Mouse (Mus musculus) natural killer cell, adult 2 months (primary cell): Measurements from ENCODE around the gene Adamts12.

Experiments
- DNase-seq, 2 experiments: peaks; one replicate each; pipeline ENCODE4 v3.0.0; 2022; ENCODE audit warnings: low spot score in 2 of 2

The Adamts12 gene

DNA sequence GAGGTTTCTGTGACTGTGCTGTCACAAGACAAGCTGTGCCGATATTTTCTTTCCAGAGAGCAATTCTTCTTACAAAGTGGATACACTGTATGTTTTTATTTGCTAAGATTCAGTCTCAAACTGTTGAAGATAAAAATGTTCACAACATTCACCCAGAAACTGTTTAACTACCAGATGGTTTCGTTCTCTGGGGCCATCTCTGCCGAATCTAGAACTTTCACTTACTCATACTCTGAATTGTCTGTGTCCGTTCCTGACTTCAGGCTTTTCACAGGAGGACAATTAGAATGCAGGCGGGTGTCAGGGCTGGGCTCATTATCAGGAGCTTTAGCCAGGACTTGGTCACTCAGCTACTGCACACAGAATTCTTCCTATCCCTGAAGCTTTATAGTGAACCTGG lies 227.7 kb downstream of the Adamts12 start:
- no peak for DNase-seq

DNA sequence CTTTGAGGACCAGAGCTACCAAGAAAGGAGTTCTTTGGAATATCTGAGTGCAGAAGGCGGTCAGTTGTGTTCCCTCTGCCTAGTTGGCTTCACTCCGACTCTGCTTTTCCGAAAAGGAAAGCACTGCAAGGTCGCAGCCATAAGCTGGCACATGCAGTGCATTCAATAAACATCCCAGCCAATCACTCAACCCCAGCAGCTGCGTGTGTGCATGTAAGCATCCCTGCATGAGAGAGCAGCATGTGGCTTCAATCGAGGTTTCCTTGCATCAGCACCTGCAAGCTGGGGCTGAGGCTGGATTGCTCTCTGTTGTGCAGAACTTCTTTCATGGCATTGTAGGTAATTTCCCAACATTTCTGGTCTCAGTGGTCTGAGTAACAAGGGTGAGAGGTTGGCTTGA lies 230.4 kb downstream of the Adamts12 start:
- DNase-seq, result no peak

DNA sequence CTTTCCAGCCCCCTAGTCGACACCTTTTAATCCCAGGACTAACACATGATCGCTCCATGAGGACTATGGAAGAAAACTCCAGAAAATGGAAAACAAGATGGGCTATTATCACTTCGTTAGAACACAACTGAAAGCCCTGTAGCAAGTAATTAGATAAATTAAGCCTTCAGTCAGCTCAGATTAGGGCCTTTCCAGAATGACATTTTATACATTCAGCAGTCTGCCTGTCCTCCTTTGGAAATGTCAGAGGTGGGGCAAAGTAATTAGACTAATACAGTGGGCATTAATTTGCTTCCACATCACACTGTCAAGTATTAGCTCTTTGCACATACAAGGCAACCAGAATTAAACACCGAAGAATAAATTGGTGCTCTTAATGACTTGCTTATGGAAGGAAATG lies 233.4 kb downstream of the Adamts12 start:
- no peak for DNase-seq

GRCm38 (mm10) chr15:11317077-11317476 lies 252.5 kb downstream of the Adamts12 start:
- no peak for DNase-seq

DNA sequence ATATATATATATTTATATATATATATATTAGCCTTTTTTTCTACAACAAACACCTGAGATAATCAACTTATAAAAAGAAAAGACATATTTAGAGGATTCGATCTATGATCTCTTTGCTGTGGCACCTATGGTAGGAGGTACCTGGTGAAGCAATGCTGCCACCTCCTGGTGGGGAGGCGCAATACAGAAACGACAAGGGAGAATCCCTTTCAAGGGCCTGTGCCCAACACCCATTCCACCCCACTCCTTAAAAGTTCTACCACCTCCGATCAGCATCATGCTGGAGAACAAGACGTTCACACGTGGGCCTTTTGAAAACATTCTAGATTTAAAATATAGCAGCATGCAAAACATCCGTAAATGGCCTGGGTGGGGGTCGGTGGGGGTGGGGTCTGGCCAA lies 255.9 kb downstream of the Adamts12 start:
- no peak for DNase-seq

DNA sequence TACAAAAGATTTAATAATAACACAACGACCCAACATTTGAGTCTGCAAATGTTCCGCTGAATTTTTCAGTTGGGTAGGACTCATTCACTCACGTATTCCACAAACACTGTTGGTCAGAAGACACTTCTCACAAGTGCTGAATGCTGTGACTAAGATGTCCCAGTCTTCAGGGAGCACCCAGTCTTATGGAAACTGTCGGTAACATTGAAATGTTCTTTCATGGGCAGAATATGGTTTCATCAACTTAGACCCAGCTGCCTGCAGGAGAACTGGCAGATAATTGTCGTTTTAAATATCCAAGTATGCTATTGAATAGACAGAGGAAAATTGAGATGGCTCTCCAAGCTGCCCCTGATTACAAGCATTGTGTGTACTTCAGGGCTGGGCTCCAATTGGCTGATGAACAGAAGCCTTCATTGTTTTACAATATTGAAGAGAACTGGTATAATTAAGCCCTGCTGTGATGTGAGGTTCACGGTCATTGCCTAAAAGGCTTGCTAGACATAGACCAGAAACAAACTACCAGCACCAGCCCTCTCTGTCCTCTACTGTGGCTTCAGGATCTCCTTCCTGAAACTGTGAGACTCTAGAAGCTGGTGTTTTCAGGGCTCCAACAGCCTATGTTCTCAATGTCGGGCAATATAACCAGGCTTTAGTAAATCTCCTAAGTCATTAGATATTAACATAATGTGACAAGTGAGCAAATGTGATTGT lies 275.0 kb downstream of the Adamts12 start:
- DNase-seq, result no peak

DNA sequence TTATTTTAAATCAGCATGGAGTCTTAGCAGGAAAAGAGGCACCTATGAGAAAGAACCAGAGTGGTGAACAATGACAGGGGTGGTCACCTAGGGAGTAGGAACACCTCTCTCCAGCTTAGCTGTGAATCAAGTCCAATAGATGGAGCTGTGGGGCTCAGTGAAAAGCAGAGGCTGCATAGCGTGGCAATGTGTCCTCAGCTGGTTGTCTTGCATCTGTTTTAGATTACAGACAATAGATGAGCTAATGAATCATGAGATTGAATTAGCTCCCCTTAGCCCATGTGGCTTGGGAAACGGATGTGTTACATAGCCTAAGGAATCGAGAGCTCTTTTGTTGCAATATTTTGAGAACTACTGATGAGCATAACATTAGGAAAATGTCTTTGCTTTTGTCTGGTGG lies 291.3 kb downstream of the Adamts12 start:
- DNase-seq, result no peak

DNA sequence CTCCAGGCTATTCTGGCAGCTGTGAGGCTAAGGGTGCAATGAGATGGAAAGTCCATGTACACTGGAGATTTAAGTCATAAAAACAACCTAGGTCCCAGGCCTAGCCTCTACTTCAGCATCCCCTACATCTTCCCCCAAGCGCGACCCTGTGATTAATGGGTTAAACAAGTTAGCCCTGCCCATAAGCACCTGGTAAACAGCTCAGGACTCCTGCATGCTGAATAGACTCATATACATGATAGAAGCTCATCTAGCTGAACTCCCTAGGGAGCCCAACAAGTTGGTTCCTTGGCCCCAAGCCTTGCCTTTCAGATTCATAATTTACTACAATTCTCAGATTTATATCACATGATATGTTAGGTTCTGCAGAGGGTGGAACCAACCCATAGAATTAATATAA lies 292.9 kb downstream of the Adamts12 start:
- DNase-seq, result no peak

DNA sequence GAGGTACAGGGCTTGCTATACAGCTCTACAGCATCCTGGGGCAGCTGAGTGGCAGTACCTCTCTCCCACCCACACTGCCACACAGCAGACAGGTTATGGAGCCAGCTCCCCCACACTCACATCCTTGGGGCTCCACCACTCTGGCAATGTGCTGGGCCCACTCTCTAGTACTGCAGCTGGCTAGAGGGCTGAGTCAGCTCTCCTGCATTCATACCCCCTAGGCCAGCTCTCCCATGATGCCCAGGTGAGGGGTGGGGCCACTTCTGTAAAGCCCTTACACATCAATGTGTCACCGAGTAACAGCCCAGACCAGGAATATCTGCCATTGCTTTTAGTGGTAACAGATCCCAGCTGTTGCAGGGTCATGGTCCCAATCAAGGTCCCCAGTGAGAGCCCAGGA lies 296.3 kb downstream of the Adamts12 start:
- no peak for DNase-seq

DNA sequence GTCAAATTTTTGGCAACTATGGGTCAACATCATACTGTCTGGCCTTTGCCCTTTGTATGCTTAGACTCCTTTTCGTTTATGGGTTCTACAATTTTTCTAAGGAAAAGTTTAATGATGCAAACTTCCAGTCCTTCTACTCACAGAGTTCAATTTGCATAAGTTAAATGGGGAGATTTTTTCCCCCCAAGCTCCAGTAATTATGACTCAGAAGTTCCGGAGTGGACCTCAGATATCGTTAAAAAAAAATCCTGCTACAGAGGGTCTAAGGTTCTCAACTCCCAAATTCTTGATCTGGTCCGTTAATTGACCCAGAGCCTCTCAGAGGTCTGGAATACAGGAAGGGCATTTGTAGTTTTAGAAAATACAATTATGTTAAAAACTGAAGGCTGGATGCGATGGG lies 297.2 kb downstream of the Adamts12 start:
- DNase-seq, result no peak

DNA sequence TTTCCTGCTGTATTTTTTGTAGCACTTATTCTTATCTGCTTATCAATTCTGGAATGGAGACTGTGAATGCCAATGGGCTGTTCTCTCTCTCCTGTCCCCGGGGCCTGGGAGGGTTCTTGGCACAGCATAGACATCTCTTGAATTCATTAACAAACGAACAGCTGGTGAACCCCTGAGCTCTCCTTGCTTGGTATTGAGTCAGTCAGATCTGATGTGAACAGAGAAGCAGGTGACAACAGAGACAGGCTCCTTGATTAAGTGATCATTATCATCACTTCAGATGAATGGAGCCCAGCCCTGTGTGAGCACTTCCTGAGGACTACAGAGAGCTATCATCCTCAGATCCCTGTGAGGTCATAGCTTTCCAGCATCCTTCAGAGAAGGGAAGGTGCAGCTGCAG lies 299.5 kb downstream of the Adamts12 start:
- DNase-seq, result no peak

- DNase-seq, result no peak
Observed at GRCm38 (mm10) chr15:11364795-11365194, 300.2 kb downstream of the Adamts12 start.

- DNase-seq, result no peak
Observed at GRCm38 (mm10) chr15:11369572-11369971, 305.0 kb downstream of the Adamts12 start.

DNA sequence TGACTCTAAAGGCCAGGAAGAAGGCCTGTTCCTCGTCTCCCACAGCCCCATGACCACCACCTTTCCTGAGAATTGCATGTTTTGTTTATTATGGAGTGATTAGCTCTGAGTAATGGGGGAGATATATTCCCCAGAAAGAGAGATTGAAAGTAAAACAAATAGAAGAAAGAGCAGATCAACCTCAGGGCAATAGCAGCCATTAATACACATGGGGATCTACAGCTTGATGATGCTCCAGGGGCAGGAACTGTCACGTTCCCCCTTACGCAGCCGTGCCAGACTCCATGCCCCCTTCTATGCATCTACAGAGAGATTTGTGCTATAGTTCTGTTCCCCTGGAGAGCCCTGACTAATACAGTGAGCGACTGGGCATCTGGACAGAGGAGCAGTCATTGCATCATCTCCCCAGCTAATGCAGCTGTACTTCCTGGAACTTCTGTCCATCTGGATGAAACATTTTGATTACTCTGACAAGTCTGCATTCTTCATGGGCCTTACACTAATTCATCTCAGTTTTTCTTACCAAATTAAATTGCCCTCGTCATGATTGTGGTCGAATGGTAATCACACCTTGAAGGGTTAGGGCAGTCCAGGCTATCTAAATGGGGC lies 306.0 kb downstream of the Adamts12 start:
- DNase-seq, result no peak

DNA sequence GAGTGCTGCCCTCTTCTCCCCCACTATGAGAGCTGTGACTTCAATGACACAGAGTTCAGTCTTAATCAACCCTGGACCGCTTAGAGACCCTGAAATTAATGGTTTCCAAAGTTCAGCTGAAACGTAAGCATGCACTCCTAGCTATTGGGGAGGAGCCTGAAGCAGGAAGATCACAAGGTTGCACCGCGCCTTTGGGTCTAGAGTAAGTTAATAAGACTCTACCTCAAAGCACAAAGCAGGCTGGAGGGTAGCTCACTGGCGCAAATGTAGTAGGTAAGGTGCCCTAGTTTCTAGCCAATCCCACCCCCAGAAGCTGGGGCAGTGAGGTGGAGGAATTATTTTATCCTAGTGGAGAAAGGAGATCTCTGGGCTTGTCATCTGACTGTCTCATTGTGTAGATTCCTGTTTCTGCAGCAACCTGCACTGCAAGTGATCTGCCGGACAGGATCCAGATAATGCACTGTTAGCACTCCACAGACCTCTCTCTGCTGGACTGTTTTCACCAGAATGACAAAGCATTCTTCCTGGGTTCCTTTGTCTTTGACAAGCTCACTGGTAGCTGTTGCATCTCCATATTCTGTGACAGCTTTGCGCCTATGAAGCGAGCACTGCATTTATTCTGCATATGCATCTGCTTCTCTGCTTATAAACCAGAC lies 315.0 kb downstream of the Adamts12 start:
- no peak for DNase-seq

GRCm38 (mm10) chr15:11380087-11380530 lies 315.5 kb downstream of the Adamts12 start:
- DNase-seq, result no peak

DNA sequence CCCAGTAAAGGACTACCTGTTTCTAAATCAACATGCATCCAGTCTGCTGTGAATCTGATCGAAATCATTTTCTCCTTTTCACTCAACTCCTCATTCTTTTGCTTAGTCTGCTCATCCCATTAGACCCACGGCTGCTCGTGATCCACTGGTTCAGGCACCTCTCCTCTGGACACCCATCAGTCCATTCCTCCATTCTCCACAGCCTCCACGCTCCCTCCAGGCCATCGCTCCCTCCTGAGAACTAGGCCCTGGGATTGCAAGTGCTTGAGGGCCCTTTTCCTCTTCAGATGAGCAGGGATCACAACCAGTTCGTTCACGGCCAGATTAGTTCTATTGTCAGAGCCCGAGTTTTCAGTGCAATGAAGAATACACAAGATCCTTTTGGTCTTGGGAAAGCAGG lies 316.0 kb downstream of the Adamts12 start:
- DNase-seq, result no peak

GRCm38 (mm10) chr15:11382585-11382984 lies 318.0 kb downstream of the Adamts12 start:
- no peak for DNase-seq

- no peak for DNase-seq
Observed at GRCm38 (mm10) chr15:11383796-11384195, 319.2 kb downstream of the Adamts12 start.

GRCm38 (mm10) chr15:11392903-11393302 lies 328.3 kb downstream of the Adamts12 start:
- no peak for DNase-seq

DNA sequence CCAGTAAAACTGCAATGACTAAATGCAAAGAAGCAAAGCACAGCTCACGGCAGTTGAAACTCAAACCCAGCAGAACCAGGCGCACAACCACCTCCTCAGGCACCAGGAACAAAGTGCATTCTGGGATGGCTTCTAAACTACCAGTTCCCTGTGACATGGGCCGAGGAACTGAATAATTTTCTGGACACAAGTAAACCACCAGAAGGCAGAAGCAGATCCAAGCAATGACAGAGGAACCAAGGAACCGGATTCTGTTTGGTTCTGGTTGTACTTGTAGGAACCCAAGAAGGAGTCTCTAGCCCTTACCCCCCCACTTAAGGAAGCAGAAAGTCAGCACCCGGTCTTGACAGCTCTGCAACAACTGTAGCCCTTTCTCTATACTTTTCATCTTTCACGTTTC lies 331.8 kb downstream of the Adamts12 start:
- DNase-seq, result no peak
